Mouse (Mus musculus) myocyte (in vitro differentiated cells): Measurements from ENCODE around the gene Lgals4.
A peak's percentile ranks its signal among the peaks of the same experiment; 100 is the strongest.

ENCODE experiments used
- CEBPB ChIP-seq: IDR thresholded peaks from 2 replicates; pipeline ENCODE4 v1.6.1; 2011; ENCODE audit warnings: mild to moderate bottlenecking, moderate library complexity; ENCODE audit not compliant: poor library complexity, insufficient read depth, severe bottlenecking
- MYOD1 ChIP-seq, 3 experiments: IDR thresholded peaks; one replicate each; pipeline ENCODE4 v1.6.1; 2011; ENCODE audit warnings: control low read depth in 2 of 3, low read depth in 2 of 3, mild to moderate bottlenecking in 2 of 3, moderate library complexity in 1 of 3; ENCODE audit not compliant: insufficient read length in 2 of 3, control insufficient read depth in 1 of 3
- MYOG ChIP-seq, 3 experiments: IDR thresholded peaks; one replicate each; pipeline ENCODE4 v1.6.1; 2011; ENCODE audit warnings: control low read depth in 2 of 3, low read depth in 2 of 3, mild to moderate bottlenecking in 2 of 3; ENCODE audit not compliant: insufficient read length in 2 of 3, control insufficient read depth in 1 of 3, insufficient read depth in 1 of 3
- POLR2A ChIP-seq: IDR thresholded peaks from one replicate; pipeline ENCODE4 v1.6.1; 2011; ENCODE audit warnings: low read depth, mild to moderate bottlenecking, control low read depth, moderate library complexity; ENCODE audit not compliant: insufficient read length
- TCF12 ChIP-seq: IDR thresholded peaks from one replicate; pipeline ENCODE4 v1.6.1; 2011; ENCODE audit warnings: mild to moderate bottlenecking, control low read depth; ENCODE audit not compliant: poor library complexity, insufficient read depth, severe bottlenecking
- USF1 ChIP-seq: IDR thresholded peaks from one replicate; pipeline ENCODE4 v1.6.1; 2011; ENCODE audit warnings: low read depth, mild to moderate bottlenecking, control low read depth, moderate library complexity

GRCm38 (mm10) chr7:28827338-28827737 lies 6.3 kb upstream of the Lgals4 start:
- TF ChIP-seq POLR2A (no peak), TCF12 (no peak), MYOD1 (IDR thresholded peaks at IDR 0.05; ENCODE audit: control insufficient read depth in 1 of 3, insufficient read length in 2 of 3, low read depth in 2 of 3) (peak in 1 of 3 experiments; percentile 17), MYOG (IDR thresholded peaks at IDR 0.05; ENCODE audit: control insufficient read depth in 1 of 3, insufficient read depth in 1 of 3, insufficient read length in 2 of 3, low read depth in 2 of 3) (no peak), CEBPB (0 out of 2 replicates have a peak, but pooled peaks have one; percentile 5), USF1 (no peak)
